Mouse (Mus musculus) ES-Bruce4 (cell line): Measurements from ENCODE around the gene Ints1. TPM values are rescaled to one million over a fixed set of nuclear protein-coding genes. Genes with fewer than 3 reads are reported as not detected.
A peak's percentile ranks its signal among the peaks of the same experiment; 100 is the strongest.

Source experiments
- H3K27ac ChIP-seq: 2 replicates; pipeline ENCODE4 v1.5.1; 2012; ENCODE audit warnings: low read length, inconsistent platforms; ENCODE audit not compliant: insufficient read depth
- H3K27me3 ChIP-seq: 2 replicates; pipeline ENCODE4 v1.6.1; 2012; ENCODE audit warnings: mild to moderate bottlenecking, low read length, inconsistent platforms; ENCODE audit not compliant: control insufficient read depth, poor library complexity, insufficient read depth, severe bottlenecking
- H3K36me3 ChIP-seq: 2 replicates; pipeline ENCODE4 v1.6.1; 2012; ENCODE audit warnings: inconsistent platforms, mild to moderate bottlenecking, low read length, moderate library complexity; ENCODE audit not compliant: control insufficient read depth, poor library complexity, insufficient read depth, severe bottlenecking
- H3K4me1 ChIP-seq: one replicate; pipeline ENCODE4 v1.8.1; 2011; ENCODE audit warnings: low read length; ENCODE audit not compliant: control insufficient read depth, insufficient read depth
- H3K4me3 ChIP-seq: 2 replicates; pipeline ENCODE4 v1.5.1; 2011; ENCODE audit warnings: low read depth, mild to moderate bottlenecking, low read length
- H3K9ac ChIP-seq: 2 replicates; pipeline ENCODE4 v1.6.1; 2012; ENCODE audit warnings: low read depth, mild to moderate bottlenecking, inconsistent platforms; ENCODE audit not compliant: poor library complexity, severe bottlenecking
- H3K9me3 ChIP-seq: replicated peaks from 2 replicates; pipeline ENCODE4 v1.6.1; 2012; ENCODE audit warnings: mild to moderate bottlenecking, low read length, inconsistent platforms; ENCODE audit not compliant: control insufficient read depth, poor library complexity, insufficient read depth, severe bottlenecking
- CTCF ChIP-seq: IDR thresholded peaks from one replicate; pipeline ENCODE4 v1.8.1; 2011; ENCODE audit warnings: low read depth, low read length
- EP300 ChIP-seq: IDR thresholded peaks from 2 replicates; pipeline ENCODE4 v1.6.1; 2011; ENCODE audit warnings: low read depth, low read length; ENCODE audit not compliant: insufficient read depth
- POLR2A ChIP-seq: IDR thresholded peaks from one replicate; pipeline ENCODE4 v1.8.1; 2011; ENCODE audit warnings: low read length; ENCODE audit not compliant: insufficient read depth
- polyA plus RNA-seq: library from polyadenylated mRNA; stranded (reverse); fragments of >200 nt; gene quantifications from 2 replicates; pipeline ENCODE4 v1.2.4, GENCODE M21; 2011; ENCODE audit warnings: low read depth; ENCODE audit not compliant: missing spikeins, insufficient read depth, insufficient read length

The Ints1 gene
- polyA plus RNA-seq, 1 experiment: 54.6 TPM

DNA sequence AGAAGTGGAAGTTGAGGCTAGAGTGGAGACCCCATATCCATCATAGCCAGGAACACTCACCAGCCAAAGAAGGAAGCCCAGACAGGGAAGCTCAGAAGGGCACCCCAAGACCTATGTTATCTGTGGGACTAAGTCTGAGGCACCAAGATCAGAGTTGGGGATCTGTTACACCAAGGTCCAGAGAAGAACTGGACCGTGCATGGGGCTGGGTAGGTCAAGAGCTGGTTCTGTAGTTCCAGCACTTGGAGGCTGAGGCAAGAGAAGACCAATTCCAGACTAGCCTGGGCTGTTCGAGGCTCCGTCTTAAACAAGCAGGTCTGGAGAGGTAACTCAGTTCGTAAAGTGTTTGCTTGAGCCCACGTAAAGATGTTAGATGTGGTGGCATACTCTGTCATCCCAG, 18.7 kb upstream of the Ints1 start:
- H3K4me3 ChIP-seq: no peak overlapping the region
- H3K27me3 ChIP-seq: no peaks in the 10 kb centered on the region
- H3K9me3 ChIP-seq: no peaks in the 10 kb centered on the region
- peaks cover 8% of the 10 kb centered on the region for H3K4me1 ChIP-seq
- TF ChIP-seq POLR2A (no peak), EP300 (no peak), CTCF (no peak)
- H3K27ac ChIP-seq: no peak overlapping the region
- H3K9ac ChIP-seq: no peak overlapping the region
- no peaks in the 10 kb centered on the region; the same call in 1 of the 2 replicates for H3K36me3 ChIP-seq

DNA sequence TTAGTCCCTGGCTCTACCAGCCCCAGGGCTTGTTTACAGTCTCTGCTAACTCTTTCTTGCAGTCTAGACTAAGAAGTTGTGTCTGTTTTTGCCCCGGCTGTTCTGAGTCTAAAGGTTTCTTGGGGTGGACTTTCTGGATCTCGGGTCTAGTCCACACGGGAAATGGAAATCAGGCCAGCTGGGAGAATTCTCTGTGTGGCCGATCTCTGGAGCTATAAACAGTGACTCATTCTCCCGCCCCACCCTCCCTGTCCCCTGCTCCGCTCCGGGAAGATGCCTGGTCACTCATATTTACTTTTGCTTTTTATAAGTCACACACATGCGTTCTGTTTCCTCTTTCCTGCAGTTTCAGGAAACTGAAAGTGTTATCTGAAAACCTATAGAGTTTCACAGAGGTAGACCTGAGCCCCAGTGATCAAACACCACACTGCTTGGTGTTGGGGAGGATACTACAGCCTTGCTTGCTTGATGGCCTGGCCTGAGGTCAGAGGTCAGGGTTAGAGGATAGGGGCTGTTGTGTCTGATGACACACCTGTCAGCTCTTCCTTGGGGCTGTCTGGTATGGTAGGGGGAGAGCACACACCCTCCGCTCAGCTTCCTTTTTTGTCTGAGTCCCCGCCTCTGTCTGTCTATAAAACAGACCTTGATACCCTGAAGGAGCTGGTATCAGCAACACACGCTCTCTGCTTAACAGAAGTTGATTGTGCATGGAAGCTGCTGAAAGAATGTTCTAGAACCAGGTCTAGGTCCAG, 18.0 kb upstream of the Ints1 start:
- Histone ChIP-seq H3K27ac (no peak overlapping the region), H3K27me3 (no peaks in the 10 kb centered on the region), H3K9ac (no peak overlapping the region), H3K9me3 (no peaks in the 10 kb centered on the region), H3K36me3 (no peaks in the 10 kb centered on the region), H3K4me1 (peaks cover 8% of the 10 kb centered on the region), H3K4me3 (no peak overlapping the region)
- no peak for TF ChIP-seq CTCF
- no peak for TF ChIP-seq EP300
- no peak for TF ChIP-seq POLR2A

DNA sequence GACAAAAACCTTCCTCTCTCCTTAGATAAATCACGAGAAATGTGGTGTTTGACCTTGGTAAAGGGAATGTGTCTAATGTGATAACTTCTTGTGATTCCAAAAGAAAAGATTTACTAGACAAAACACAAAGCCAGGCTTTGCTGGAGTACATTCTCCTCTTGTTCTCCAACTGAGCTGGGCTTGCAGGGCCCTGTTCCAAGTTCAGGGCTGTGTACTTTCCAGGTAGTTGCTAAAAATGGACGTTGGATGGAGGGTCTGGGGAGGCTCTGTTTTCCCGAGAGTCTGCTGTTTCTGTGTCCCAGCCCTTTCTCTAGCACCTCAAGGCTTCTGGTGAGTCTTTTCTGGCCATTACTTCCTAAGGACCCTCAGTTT, 17.5 kb upstream of the Ints1 start:
- Histone ChIP-seq H3K4me1 (peaks cover 8% of the 10 kb centered on the region), H3K4me3 (no peak overlapping the region), H3K36me3 (no peaks in the 10 kb centered on the region), H3K9me3 (no peaks in the 10 kb centered on the region), H3K27me3 (no peaks in the 10 kb centered on the region), H3K27ac (no peak overlapping the region), H3K9ac (no peak overlapping the region)
- TF ChIP-seq CTCF (no peak), POLR2A (no peak), EP300 (no peak)

DNA sequence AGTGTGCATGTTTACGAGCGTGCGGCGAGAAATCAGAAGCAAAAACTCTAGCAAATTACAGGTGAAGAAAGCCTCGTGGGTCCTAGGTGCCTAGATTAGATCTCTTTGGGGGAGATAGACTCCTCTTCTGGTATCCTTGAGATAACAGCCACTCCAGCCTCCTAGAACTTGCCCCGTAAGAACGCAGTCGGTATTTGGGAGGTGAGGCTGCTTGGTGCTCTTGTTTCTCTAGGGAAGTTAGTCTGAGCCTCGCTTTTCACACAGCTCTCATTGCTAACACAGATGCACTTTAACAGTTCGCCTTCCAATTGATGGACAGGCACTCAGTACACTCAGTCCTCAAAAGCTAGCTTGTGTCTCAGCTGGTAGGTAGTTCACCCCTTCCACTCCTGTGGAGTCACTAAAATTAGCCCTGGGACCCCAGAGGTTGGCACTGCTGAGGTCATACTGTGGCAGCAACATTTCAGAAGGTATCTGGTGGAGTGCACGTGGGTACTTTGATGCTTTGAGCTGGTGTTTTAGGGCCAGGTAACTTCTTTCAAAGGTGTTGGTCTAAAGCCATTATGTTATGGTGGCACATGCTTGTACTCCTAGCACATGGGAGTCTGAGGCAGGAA, 16.8 kb upstream of the Ints1 start:
- TF ChIP-seq CTCF (no peak), POLR2A (no peak), EP300 (no peak)

DNA sequence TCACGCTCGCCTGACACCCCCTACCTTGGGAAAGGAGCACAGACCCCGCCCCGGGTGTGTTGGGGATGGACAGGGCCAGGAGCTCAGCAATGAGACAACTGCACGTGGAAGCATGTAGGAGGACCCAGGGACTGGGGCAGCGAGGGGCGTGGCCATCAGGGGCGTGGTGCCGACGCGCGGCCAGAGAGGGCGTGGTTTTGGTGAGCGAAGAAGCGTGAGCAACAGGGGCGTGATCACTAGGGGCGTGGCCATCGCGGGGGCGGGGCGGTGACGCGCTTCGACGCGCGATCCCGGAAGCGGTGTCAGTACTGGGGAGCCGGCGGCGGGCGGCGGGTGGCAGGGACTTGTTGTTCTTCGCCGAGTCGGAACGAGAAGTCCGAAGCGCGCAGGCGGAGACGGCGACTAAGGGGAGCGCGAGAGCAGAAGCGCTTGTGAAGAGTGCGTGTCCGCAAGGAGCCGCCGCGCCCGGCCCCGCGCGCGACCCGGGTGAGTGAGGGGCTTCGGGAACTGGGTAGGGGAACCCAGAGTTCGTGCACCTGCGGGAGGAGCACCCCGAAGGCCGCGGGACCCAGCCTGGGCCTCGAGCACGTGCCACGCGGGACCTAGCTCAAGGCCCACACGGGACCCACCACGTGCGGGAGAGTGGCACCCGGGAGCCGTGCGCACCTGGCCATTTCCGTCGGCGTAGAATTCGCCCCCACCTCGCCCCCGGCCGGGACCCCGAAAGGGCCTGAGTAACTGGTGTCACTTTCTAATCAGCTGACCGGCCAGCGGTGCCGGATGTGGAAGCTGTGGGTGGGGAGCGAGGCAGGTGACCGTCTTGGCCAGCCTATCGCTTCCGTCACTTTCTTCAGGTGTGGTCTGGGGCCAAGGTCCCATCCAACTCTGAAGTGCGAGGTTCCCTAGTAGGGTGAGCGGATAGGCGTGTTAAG, 16.0 kb upstream of the Ints1 start, which contains the start of gene Mafk:
TSS of gene Mafk (plus strand) at position 287 of the 932 bp plus-strand sequence.
- H3K4me1 ChIP-seq: peaks cover 2% of the 10 kb centered on the region
- H3K27ac ChIP-seq: no peak within 1 kb of the TSS

More for the DNA sequence above, 16.8 kb upstream of the Ints1 start:
- Histone ChIP-seq H3K27me3 (no peaks in the 10 kb centered on the region), H3K4me3 (peak overlapping the region; percentile 72), H3K9ac (peak overlapping the region; percentile 67), H3K27ac (no peak overlapping the region), H3K4me1 (peaks cover 5% of the 10 kb centered on the region), H3K36me3 (no peaks in the 10 kb centered on the region), H3K9me3 (no peaks in the 10 kb centered on the region)

DNA sequence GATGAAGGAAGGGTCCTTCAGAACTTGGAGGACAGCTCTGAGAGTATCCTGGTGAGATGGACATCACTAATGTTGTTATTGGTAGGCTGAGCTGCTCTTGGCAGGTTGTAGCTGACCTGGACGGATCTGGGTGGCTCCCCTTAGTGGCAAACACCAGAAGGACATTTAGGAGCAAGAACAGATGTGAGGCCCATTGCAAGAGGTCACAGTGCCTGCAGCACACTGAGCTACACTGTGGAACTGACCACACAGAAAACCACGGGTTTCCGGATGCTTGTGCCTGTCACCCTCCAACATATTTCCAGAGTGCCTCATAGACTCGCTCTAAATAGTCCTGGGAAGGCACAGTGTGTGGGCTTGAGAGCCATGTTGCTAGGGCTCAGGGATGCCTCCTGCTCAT, 14.0 kb upstream of the Ints1 start:
- Histone ChIP-seq H3K36me3 (no peaks in the 10 kb centered on the region), H3K9ac (no peak overlapping the region), H3K9me3 (no peaks in the 10 kb centered on the region), H3K4me1 (peaks cover 2% of the 10 kb centered on the region), H3K27ac (no peak overlapping the region), H3K4me3 (no peak overlapping the region), H3K27me3 (no peaks in the 10 kb centered on the region)
- no peak for TF ChIP-seq EP300
- no peak for TF ChIP-seq POLR2A
- peak; percentile 30 for TF ChIP-seq CTCF

More for the DNA sequence above, 16.0 kb upstream of the Ints1 start, which contains the start of gene Mafk:
- Histone ChIP-seq H3K9ac (peak within 1 kb of the TSS; percentile 67), H3K27me3 (no peaks in the 10 kb centered on the region), H3K9me3 (no peaks in the 10 kb centered on the region), H3K4me3 (peak within 1 kb of the TSS; percentile 72), H3K36me3 (no peaks in the 10 kb centered on the region)
- no peak for TF ChIP-seq EP300
- no peak for TF ChIP-seq POLR2A
- TF ChIP-seq CTCF: no peak
